Mouse (Mus musculus): ENCODE results near the gene Fam111a. TPM values are rescaled to one million over a fixed set of nuclear protein-coding genes. Genes with fewer than 3 reads are reported as not detected.
"Not testable (repeated sequence)": the region's sequence is repeated elsewhere in the genome, so short reads cannot be mapped to it uniquely, and the experiment has no call there.

The Fam111a gene
- 5.0 and 6.4 TPM in 2 replicates for polyA plus RNA-seq (2012; rRNA removed)

GRCm38 (mm10) chr19:12545440-12545839, at the start of gene Fam111a:
TSS of gene Fam111a (plus strand) at chr19:12545740.
- not testable (repeated sequence) for DNase-seq (ENCODE audit: low read depth)

- TF ChIP-seq POLR2A (IDR thresholded peaks at IDR 0.05; ENCODE audit: borderline replicate concordance, extremely low read depth, insufficient read depth, insufficient read length, poor library complexity, severe bottlenecking) (no peak), CTCF (IDR thresholded peaks at IDR 0.05; ENCODE audit: borderline replicate concordance, extremely low read depth, insufficient read depth, insufficient read length) (no peak)
- no peak for DNase-seq (ENCODE audit: low read depth)
Measured at GRCm38 (mm10) chr19:12496241-12496640, 49.3 kb upstream of the Fam111a start.

- TF ChIP-seq POLR2A (IDR thresholded peaks at IDR 0.05; ENCODE audit: borderline replicate concordance, extremely low read depth, insufficient read depth, insufficient read length, poor library complexity, severe bottlenecking), result no peak
- no peak for TF ChIP-seq CTCF (IDR thresholded peaks at IDR 0.05; ENCODE audit: borderline replicate concordance, extremely low read depth, insufficient read depth, insufficient read length)
- DNase-seq (ENCODE audit: low read depth), result peak; percentile 50
Measured at GRCm38 (mm10) chr19:12497909-12498308, 47.6 kb upstream of the Fam111a start.

- DNase-seq (ENCODE audit: low read depth), result no peak
- TF ChIP-seq POLR2A (IDR thresholded peaks at IDR 0.05; ENCODE audit: borderline replicate concordance, extremely low read depth, insufficient read depth, insufficient read length, poor library complexity, severe bottlenecking) (no peak), CTCF (IDR thresholded peaks at IDR 0.05; ENCODE audit: borderline replicate concordance, extremely low read depth, insufficient read depth, insufficient read length) (no peak)
Measured at GRCm38 (mm10) chr19:12498321-12498720, 47.2 kb upstream of the Fam111a start.

- TF ChIP-seq POLR2A (IDR thresholded peaks at IDR 0.05; ENCODE audit: borderline replicate concordance, extremely low read depth, insufficient read depth, insufficient read length, poor library complexity, severe bottlenecking), result no peak
- no peak for TF ChIP-seq CTCF (IDR thresholded peaks at IDR 0.05; ENCODE audit: borderline replicate concordance, extremely low read depth, insufficient read depth, insufficient read length)
- DNase-seq (ENCODE audit: low read depth), result no peak
Measured at GRCm38 (mm10) chr19:12498941-12499340, 46.6 kb upstream of the Fam111a start.

GRCm38 (mm10) chr19:12499485-12499884, 46.1 kb upstream of the Fam111a start:
- TF ChIP-seq POLR2A (IDR thresholded peaks at IDR 0.05; ENCODE audit: borderline replicate concordance, extremely low read depth, insufficient read depth, insufficient read length, poor library complexity, severe bottlenecking), result no peak
- DNase-seq (ENCODE audit: low read depth), result peak; percentile 39

- TF ChIP-seq POLR2A (IDR thresholded peaks at IDR 0.05; ENCODE audit: borderline replicate concordance, extremely low read depth, insufficient read depth, insufficient read length, poor library complexity, severe bottlenecking), result no peak
- TF ChIP-seq CTCF (IDR thresholded peaks at IDR 0.05; ENCODE audit: borderline replicate concordance, extremely low read depth, insufficient read depth, insufficient read length), result no peak
- DNase-seq (ENCODE audit: low read depth), result peak; percentile 87
Measured at GRCm38 (mm10) chr19:12500124-12500523, 45.4 kb upstream of the Fam111a start.

GRCm38 (mm10) chr19:12500881-12501311, 44.6 kb upstream of the Fam111a start:
- peak; percentile 57 for DNase-seq (ENCODE audit: low read depth)
- TF ChIP-seq POLR2A (IDR thresholded peaks at IDR 0.05; ENCODE audit: borderline replicate concordance, extremely low read depth, insufficient read depth, insufficient read length, poor library complexity, severe bottlenecking) (no peak), CTCF (IDR thresholded peaks at IDR 0.05; ENCODE audit: borderline replicate concordance, extremely low read depth, insufficient read depth, insufficient read length) (no peak)

- peak; percentile 96 for DNase-seq (ENCODE audit: low read depth)
- TF ChIP-seq CTCF (IDR thresholded peaks at IDR 0.05; ENCODE audit: borderline replicate concordance, extremely low read depth, insufficient read depth, insufficient read length) (peak; percentile 92), POLR2A (IDR thresholded peaks at IDR 0.05; ENCODE audit: borderline replicate concordance, extremely low read depth, insufficient read depth, insufficient read length, poor library complexity, severe bottlenecking) (peak; percentile 30)
Measured at GRCm38 (mm10) chr19:12501370-12502347, 43.9 kb upstream of the Fam111a start, which contains the start of gene Dtx4. TSS of gene Dtx4 (minus strand) at chr19:12501454.

GRCm38 (mm10) chr19:12502756-12503155, 42.8 kb upstream of the Fam111a start:
- TF ChIP-seq POLR2A (IDR thresholded peaks at IDR 0.05; ENCODE audit: borderline replicate concordance, extremely low read depth, insufficient read depth, insufficient read length, poor library complexity, severe bottlenecking) (no peak), CTCF (IDR thresholded peaks at IDR 0.05; ENCODE audit: borderline replicate concordance, extremely low read depth, insufficient read depth, insufficient read length) (no peak)
- no peak for DNase-seq (ENCODE audit: low read depth)

- TF ChIP-seq POLR2A (IDR thresholded peaks at IDR 0.05; ENCODE audit: borderline replicate concordance, extremely low read depth, insufficient read depth, insufficient read length, poor library complexity, severe bottlenecking), result no peak
- no peak for TF ChIP-seq CTCF (IDR thresholded peaks at IDR 0.05; ENCODE audit: borderline replicate concordance, extremely low read depth, insufficient read depth, insufficient read length)
- no peak for DNase-seq (ENCODE audit: low read depth)
Measured at GRCm38 (mm10) chr19:12514621-12515020, 30.9 kb upstream of the Fam111a start.

Data from brain, embryonic 14.5 days (tissue).